Mouse (Mus musculus) layer of hippocampus, adult 11-12 months (tissue): Measurements from ENCODE around the gene Gipc2.
A peak's percentile ranks its signal among the peaks of the same experiment; 100 is the strongest.
"Not testable (repeated sequence)": the region's sequence is repeated elsewhere in the genome, so short reads cannot be mapped to it uniquely, and the experiment has no call there.

Source experiments
- DNase-seq: peaks from one replicate; pipeline ENCODE4 v3.0.0; 2022; ENCODE audit warnings: low spot score

Gene Gipc2

DNA sequence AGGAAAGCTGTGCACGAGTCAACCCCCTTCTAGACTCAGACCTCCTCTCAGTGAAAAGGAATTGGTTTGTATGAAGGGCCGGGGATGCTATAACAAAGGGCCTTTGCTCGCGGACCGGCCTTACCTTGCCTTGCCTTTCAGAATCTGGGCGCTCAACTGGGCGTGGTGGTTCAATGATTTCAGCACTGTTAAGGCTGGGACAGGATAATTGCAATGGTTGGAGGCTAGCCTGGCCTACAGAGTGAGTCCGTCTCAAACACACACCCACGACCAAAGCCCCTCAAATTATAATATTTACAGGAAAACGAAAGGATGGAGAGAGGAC, at the start of gene Gipc2:
Gipc2 (minus strand) TSS at position 132 of the 325 bp plus-strand sequence.
- DNase-seq, result no peak

GRCm38 (mm10) chr3:152213416-152213815, 47.4 kb upstream of the Gipc2 start:
- no peak for DNase-seq

DNA sequence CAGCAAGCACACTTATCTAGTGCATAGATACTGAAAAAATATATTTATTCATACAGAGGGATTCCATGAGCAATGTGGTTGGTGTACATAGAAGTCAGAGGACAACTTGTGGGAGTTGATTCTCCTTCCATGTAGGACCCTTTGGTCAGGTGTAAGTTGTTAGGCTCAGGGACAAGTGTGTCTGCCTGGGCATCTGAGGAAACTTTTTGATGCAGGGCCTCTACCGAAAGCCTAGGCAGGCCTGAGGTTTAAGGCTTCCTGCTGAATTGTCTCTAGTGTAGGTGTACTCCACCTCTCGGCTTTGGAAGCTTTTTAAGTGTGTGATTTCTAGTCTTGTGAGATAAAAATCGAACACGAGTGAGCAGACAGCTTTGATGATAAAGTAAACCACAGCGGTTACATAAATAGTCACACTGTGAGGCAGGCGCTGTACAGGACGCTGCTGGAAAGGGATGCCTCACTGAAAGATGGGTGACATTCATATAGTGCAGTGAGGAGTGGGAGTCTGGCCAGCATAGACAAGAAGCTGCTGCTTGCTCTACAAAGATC, 45.8 kb upstream of the Gipc2 start:
- no peak for DNase-seq

DNA sequence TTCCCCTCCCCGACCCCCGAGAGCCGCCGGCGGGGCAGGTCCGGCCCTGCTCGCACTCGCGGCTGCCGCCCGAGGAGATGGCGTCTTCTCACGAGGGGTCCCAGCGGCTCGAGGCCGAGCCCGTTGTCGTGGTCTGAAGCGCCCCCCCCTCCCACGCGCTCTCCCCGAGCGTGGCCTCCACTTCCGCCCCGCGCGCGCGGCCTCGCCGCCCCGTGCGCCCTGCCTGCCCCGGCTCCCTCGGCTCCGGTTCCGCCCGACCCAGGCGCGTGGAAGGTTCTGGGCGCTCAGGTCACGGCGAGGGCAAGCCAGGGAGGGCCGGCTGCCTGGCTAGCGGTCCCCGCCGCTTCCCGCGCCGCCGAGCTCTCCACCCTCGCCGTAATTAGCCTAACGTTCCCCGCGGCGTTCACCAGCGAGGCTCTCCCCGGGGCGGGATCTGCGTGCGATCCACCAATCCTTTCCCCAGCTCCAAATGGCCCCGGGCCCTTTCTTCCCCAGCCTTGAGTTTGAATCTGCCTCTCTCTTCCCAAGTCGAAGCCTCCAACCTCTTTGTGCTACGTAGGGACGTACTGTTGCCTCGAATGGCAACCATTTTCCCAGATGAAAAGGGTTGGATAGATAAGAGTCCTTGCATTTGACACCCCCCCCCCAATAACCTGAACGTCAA, 44.8 kb upstream of the Gipc2 start:
- DNase-seq, result peak; percentile 63

- DNase-seq, result peak; percentile 99
Observed at GRCm38 (mm10) chr3:152209967-152210634, 44.1 kb upstream of the Gipc2 start, which contains the start of the genes Dnajb4 and Fubp1. Dnajb4 (minus strand) TSS chr3:152210302. Fubp1 (plus strand) TSS chr3:152210422.

DNA sequence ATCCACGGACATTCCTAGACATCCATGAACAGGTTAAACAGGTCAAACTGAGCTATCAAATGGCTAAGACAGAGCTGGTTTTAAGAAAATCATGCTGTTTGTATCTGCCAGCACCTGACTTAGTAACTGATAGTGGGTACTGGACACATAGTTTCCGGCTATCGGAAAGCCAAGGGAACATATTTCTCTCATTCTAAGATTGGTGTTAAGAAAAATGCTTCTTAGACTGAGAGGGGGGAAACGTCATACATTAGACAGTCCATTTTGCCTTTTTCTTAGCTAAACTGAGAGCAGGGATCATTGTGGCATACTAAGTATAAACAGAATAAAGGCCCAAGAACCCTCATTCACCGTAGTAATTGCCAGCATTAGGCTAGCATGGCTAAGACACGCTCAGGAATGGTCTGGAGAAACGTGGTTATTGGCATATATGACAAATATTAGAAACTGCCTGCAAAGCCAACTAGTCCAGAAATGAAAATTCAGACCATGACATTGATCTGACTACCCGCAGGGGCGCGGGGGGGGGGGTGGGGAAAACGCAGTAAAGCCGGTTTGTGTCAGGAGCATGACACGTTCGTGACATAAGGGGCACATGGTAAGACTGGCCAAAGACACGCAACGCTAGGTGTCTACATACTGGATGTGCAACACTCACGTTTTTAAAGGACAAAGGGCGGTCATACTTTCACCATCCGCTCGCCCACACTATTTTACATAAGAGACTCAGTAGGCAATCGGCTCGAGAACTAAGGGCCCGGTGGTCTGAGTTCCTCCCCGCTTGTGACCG, 43.3 kb upstream of the Gipc2 start:
- no peak for DNase-seq

DNA sequence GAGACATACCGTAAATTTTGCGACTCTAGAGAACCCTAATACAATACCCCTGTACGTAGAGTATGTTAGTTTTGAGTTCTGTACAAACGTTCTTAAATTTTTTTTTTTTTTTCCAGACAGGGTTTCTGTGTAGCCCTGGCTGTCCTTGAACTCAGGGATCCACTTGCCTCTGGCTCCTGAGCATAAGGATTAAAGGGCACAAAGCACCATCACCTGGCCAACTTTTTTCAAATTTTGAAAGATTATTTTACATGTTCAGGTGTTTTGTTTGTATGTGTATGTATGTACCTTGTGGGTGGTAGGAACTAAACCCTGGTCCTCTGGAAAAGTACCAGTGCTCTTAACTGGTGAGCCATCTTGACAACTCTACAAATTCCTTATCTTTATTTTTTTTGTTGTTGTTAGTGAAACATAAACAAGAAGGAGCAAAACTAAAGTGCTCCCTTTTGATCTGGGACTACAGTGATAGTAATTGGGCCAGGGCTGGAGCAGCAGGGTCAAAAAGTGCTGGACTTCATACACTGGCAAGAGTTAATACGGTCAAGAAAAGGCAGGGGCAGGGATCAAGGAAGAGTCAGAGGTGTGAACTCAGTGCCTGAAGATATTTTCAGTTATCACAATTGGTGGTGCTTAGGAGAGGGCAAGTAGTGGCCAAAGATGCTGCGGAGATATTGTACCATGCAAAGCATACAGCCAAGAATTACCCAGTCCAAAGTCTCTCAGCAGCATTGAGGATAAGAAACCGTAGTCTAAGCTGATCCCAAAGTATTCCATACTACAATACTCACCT, 42.3 kb upstream of the Gipc2 start:
- DNase-seq, result no peak

- DNase-seq, result no peak
Observed at GRCm38 (mm10) chr3:152207156-152207555, 41.1 kb upstream of the Gipc2 start.

GRCm38 (mm10) chr3:152204577-152204976, 38.5 kb upstream of the Gipc2 start:
- DNase-seq, result no peak

- DNase-seq, result no peak
Observed at GRCm38 (mm10) chr3:152203996-152204395, 38.0 kb upstream of the Gipc2 start.

DNA sequence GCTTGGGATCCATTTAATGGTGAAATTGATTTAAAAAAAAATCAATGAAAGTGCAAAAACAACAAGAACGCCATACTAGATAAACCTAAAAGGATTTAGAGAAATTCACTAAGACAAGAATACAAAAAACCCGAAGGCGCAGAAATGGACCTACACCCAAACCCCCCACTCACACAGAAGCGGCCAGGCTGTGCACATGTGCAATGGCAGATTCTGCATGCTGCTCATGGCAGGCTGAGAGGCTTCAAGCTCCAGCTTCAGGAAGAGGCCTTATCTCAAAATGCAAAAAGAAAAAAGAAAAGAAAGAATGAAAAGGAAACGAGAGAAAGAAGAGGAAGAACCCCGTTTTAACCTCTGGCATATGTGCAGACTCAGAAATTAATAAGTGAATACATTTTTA, 37.4 kb upstream of the Gipc2 start:
- no peak for DNase-seq

- DNase-seq, result no peak
Observed at GRCm38 (mm10) chr3:152202942-152203341, 36.9 kb upstream of the Gipc2 start.

DNA sequence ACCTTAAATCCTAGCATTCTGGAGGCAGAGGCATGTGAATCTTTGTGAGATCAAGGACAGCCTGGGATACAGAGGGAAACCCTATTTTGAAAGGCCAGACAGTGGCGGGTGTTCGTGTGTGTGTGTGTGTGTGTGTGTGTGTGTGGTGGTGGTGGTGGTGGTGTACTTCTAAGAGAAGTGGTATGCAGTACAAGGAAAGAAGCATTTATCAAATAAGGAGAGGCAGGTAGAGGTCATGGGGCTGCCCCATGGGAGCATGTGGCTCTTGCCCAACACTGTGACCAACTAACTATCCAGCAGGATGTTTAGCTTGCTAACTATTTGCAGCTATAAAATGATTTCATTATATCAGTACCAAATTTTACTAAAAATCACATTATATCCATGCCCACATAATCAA, 35.6 kb upstream of the Gipc2 start:
- DNase-seq, result no peak

DNA sequence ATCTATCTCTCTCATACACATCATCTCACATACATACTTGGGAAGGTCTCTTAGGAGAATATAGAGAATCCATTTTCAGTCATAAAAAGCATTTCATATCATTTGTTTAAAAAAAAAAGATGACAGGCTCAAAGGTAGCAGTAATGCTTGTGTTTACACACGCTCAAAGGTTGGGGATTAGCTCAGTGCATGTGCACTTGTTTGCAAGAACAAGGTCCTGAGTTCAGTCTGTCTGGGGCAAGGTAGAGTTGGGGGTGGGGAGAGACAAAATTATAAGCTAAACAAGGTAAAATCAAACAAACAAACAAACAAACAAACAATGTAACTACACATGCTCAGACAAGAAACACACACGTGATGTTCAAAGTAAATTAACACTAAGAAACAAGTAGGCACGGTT, 35.2 kb upstream of the Gipc2 start:
- no peak for DNase-seq

- no peak for DNase-seq
Observed at GRCm38 (mm10) chr3:152199125-152199524, 33.1 kb upstream of the Gipc2 start.

DNA sequence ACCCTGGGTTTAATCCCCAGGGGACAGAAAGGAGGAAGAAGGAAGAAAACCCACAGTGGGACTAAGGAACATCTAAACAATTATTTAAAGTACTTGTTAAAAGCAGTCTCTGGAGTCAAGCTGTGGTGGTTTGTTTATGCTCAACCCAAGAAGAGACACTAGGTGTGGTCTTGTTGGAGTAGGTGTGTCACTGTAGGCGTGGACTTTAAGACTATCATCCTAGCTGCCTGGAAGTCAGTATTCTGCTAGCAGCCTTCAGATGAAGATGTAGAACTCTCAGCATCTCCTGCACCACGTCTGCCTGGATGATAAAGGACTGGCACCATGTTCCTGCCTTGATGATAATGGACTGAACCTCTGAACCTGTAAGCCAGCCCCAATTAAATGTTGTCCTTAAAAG, 31.2 kb upstream of the Gipc2 start:
- not testable (repeated sequence) for DNase-seq

DNA sequence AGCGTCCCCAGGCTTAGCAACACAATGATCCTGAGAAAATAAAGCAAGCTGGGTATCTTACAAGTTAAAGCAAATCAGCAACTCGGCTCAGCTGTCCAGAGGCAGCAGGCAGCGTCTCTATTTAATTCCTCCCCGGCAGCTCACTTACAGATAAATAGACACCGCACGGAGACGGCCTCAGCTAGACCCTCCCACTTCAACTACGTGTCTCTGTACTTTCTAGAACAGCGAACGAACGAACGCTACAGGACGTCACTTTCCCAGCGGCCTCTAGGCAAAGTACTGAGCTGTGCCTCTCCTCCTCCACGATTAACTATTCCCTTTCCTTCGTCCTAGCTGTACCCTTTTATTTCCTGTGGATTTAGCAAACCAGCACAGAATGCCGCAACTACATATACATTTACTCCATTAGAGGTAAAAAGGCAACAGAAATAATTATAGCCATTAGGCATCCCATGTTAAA, 27.6 kb upstream of the Gipc2 start:
- DNase-seq, result peak; percentile 88

- DNase-seq, result no peak
Observed at GRCm38 (mm10) chr3:152193177-152193576, 27.1 kb upstream of the Gipc2 start.

DNA sequence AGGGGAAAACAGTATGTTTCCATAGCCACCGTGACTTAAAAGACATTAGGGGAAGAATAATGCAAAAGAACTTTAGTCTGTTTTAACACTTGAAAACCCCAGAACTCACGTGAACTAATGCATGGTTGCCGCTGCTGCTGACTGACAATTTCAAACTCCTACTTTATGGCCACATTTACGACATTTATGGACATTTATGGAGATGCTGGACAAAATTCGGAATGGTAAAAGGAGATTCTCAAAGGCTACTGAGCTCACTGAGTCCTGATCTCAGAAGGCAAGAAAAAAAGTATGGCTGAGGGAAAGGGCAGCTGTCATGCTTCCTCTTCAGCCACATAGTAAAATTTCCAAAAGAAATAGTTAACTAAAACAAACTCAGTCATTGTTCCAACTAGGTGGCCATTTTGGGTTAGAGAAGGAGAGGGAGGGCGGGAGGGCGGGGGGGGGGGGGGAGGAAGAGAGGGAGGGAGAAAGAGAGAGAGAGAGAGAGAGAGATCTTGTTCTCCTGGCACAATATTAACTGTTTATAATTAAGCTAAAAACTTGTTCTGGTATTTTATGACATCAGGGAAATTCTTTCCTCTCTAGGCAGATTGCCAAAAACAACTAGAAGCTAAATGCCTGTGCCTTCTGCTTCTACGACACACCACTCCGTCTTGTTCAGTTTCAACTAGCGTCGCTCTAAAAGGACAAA, 26.4 kb upstream of the Gipc2 start:
- no peak for DNase-seq

DNA sequence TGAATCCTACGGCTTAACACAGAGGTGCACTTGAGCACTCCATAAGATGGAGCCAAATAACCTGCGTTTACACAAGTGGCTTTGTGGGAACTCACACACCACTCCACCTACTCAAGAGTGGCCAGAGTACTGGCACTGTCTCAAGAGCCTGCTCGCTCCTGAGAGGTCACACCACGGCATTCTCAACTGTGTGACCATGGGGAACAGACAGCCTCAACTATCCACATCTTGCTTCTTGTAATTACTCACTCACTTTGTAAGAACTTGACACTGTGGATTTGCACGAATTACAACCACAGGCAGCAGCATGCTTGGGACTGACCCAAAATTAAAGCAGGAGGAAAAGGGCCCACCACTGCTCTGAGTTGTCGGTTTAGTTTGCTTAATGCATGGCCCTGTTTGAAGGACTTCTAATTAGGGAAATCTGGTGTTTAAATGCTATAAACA, 25.8 kb upstream of the Gipc2 start:
- DNase-seq, result no peak
